Mouse (Mus musculus): ENCODE measurements around the gene Prph.

GRCm38 (mm10) chr15:99087253-99088075, 32.5 kb downstream of the Prph start, which contains the start of gene C1ql4:
- TF ChIP-seq EP300 (IDR thresholded peaks at IDR 0.05; ENCODE audit: insufficient read depth, low read depth, low read length), result no peak
- peak; percentile 77 for TF ChIP-seq CTCF (IDR thresholded peaks at IDR 0.05; ENCODE audit: low read depth, low read length)
